Mouse (Mus musculus) lung, embryonic 14.5 days (tissue): ENCODE measurements around the gene Tns4. TPM values are rescaled to one million over a fixed set of nuclear protein-coding genes. Genes with fewer than 3 reads are reported as not detected.

Experiments
- ATAC-seq: fragments of 200-750 bp; cut with Nextera tagmentation; 2 replicates; pipeline ENCODE4 v1.8.0; 2017; ENCODE audit warnings: mild to moderate bottlenecking, moderate TSS enrichment, moderate library complexity; ENCODE audit not compliant: insufficient read depth
- DNase-seq: peaks from one replicate; pipeline ENCODE4 v3.0.0-alpha.2; 2015
- H3K27ac ChIP-seq: fragments of 300-500 bp; sonication (generic); 2 replicates; pipeline ENCODE4 v1.5.1; 2014; ENCODE audit warnings: low read depth, mild to moderate bottlenecking, moderate library complexity
- H3K27me3 ChIP-seq: fragments of 300-500 bp; sonication (generic); 2 replicates; pipeline ENCODE4 v1.6.1; 2014; ENCODE audit warnings: low read length, control low read depth; ENCODE audit not compliant: insufficient read depth
- H3K36me3 ChIP-seq: fragments of 300-500 bp; sonication (generic); 2 replicates; pipeline ENCODE4 v1.6.1; 2014; ENCODE audit warnings: control low read depth; ENCODE audit not compliant: insufficient read depth
- H3K4me1 ChIP-seq: fragments of 300-500 bp; sonication (generic); 2 replicates; pipeline ENCODE4 v1.6.1; 2014; ENCODE audit warnings: antibody characterized with exemption, control low read depth; ENCODE audit not compliant: insufficient read depth
- H3K4me2 ChIP-seq: fragments of 300-500 bp; sonication (generic); 2 replicates; pipeline ENCODE4 v1.6.1; 2014; ENCODE audit warnings: mild to moderate bottlenecking
- H3K4me3 ChIP-seq: fragments of 300-500 bp; sonication (generic); 2 replicates; pipeline ENCODE4 v1.5.1; 2014; ENCODE audit warnings: low read depth, low read length
- H3K9ac ChIP-seq: fragments of 300-500 bp; sonication (generic); 2 replicates; pipeline ENCODE4 v1.6.1; 2014
- H3K9me3 ChIP-seq: fragments of 300-500 bp; sonication (generic); 2 replicates; pipeline ENCODE4 v1.6.1; 2016; ENCODE audit warnings: low read depth, low read length, control low read depth
- CTCF ChIP-seq: IDR thresholded peaks from 2 replicates; pipeline ENCODE4 v1.5.1; 2016; ENCODE audit warnings: antibody characterized with exemption, low read depth
- WGBS: fragments of 180-500 bp; shearing (Covaris S2); extraction: QIAGEN DNeasy Blood & Tissue Kit; methylation state at CpG from one replicate; pipeline ENCODE4 v1.1.7; 2014; 5-methylcytosine and 5-hydroxymethylcytosine counted together
- polyA plus RNA-seq: library from polyadenylated mRNA; unstranded; fragments of >200 nt; fragmentation: Nextera tagmentation; extraction: Ambion mirVana; gene quantifications from 2 replicates; pipeline ENCODE4 v1.2.1, GENCODE M21; 2014

The Tns4 gene
- polyA plus RNA-seq, 1 experiment from 2014 or later: 0.47 TPM

DNA sequence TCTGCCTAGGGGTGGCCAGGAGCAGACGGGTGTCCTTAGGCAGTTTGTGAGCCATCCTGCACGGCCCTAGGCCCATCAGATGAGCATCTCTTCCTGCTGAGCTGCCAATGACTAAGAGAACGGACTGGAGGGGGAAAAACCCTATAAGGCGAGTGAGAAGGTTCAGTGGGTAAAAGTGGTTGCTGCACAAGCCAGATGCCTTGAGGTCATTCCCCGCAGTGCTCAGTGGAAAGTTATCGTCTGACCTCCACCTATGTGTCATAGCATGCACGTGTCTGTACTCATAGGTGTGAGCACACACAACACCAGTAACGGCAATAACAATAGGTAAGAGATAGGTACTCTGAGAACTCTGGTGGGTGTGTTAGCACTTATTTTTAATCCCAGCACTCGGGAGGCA lies 9.8 kb upstream of the Tns4 start:
- TF ChIP-seq CTCF: no peak
- H3K9me3 ChIP-seq: no peaks in the 10 kb centered on the region
- DNase-seq: no peak
- H3K4me1 ChIP-seq: no peaks in the 10 kb centered on the region; the same call in 1 of the 2 replicates
- H3K9ac ChIP-seq: no peak overlapping the region
- ATAC-seq: no peak
- no peaks in the 10 kb centered on the region for H3K27me3 ChIP-seq
- WGBS: 95% methylated on average over 9 of the region's 9 CpGs
- H3K4me2 ChIP-seq: no peak overlapping the region
- no peak overlapping the region for H3K4me3 ChIP-seq
- H3K27ac ChIP-seq: no peak overlapping the region
- H3K36me3 ChIP-seq: no peaks in the 10 kb centered on the region

DNA sequence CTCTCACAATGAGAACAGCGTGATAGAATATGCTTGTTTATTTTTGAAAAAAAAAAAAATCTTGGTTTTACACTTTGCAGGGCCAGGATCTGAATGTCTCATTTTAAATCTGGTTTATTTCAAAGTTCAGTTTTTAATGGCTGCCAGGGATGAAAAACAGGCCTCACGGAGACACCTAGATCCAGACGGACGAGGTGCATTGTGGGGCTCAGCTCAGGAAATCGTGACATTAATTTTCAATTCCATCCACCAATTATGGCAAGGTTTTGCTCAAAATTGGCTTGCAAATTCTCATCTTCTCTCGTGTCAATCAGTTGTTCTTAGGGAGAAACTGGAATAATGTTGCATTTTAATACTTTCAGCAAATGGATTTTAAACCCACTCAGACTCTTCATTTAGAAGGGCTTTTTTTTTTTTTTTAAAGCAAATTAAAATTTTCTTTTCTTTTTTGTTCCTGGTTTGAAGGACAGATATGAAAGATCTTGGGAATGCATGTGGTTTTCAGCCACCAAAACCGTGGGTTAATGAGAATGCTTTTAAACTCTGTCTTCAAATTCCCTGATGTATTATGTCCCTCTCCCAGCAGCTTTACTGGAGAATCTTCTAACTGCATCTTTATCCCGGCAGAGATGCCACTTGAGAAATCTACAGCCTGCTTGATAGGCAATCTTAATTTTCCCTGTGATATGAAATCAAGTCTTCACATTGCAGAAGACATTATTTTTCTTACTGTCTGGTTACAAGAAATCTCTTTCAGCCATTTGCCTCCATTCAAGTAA lies 8.1 kb upstream of the Tns4 start:
- no peaks in the 10 kb centered on the region for H3K9me3 ChIP-seq
- DNase-seq (no peak), ATAC-seq (no peak)
- H3K4me3 ChIP-seq: no peak overlapping the region
- H3K36me3 ChIP-seq: no peaks in the 10 kb centered on the region
- H3K4me2 ChIP-seq: no peak overlapping the region
- WGBS: 71% methylated on average over 8 of the region's 8 CpGs
- H3K27me3 ChIP-seq: no peaks in the 10 kb centered on the region
- H3K27ac ChIP-seq: no peak overlapping the region
- H3K9ac ChIP-seq: no peak overlapping the region
- no peaks in the 10 kb centered on the region; the same call in 1 of the 2 replicates for H3K4me1 ChIP-seq
- TF ChIP-seq CTCF: no peak

DNA sequence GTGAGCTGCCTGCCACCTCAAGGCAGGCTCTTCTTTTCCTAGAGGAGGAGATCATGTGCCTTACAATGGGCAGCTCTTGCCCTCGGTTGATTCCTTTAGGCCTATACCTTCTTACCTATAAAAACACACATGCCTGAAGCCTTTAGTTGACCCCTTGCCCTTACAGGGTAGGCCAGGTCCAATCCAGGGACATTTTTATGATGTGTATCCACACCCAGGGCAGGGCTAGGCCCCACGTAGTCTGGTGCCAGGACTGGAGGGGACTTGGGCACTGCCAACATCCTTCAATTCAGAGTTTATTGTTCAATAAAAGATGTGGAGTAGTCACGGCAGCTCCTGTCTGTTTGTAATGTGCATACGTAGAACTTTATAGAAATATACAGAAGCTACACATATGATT lies 7.3 kb upstream of the Tns4 start:
- Histone ChIP-seq H3K27me3 (no peaks in the 10 kb centered on the region), H3K4me3 (no peak overlapping the region), H3K27ac (no peak overlapping the region), H3K9me3 (no peaks in the 10 kb centered on the region), H3K4me2 (no peak overlapping the region), H3K36me3 (no peaks in the 10 kb centered on the region), H3K4me1 (no peaks in the 10 kb centered on the region; the same call in 1 of the 2 replicates), H3K9ac (no peak overlapping the region)
- no peak for ATAC-seq
- DNase-seq: no peak
- no peak for TF ChIP-seq CTCF
- 72% methylated on average over 4 of the region's 4 CpGs for WGBS

DNA sequence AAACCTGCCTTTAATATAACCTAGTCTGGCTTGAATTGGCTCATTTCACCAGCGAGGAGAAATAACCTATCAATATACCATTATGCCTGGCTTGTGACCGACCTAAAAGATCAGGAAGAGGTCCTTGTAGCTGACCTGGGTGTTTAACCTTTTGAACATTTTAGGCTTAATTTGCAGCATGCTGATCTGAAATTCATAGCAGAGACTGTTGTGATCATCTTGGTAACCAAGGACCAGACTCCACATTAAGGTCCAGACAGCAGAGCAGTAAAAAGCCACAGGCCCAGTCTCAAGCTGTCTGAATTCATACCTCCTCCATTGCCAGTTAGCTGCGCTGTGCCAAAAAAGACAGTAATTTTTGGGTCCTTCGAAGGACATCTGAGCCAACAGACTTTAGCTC lies 6.7 kb upstream of the Tns4 start:
- TF ChIP-seq CTCF: no peak
- H3K4me2 ChIP-seq: no peak overlapping the region
- ATAC-seq: no peak
- H3K9me3 ChIP-seq: no peaks in the 10 kb centered on the region
- H3K27me3 ChIP-seq: no peaks in the 10 kb centered on the region
- H3K27ac ChIP-seq: no peak overlapping the region
- H3K4me1 ChIP-seq: no peaks in the 10 kb centered on the region; the same call in 1 of the 2 replicates
- 87% methylated on average over 4 of the region's 4 CpGs for WGBS
- no peak overlapping the region for H3K4me3 ChIP-seq
- no peak overlapping the region for H3K9ac ChIP-seq
- DNase-seq: no peak
- no peaks in the 10 kb centered on the region for H3K36me3 ChIP-seq

DNA sequence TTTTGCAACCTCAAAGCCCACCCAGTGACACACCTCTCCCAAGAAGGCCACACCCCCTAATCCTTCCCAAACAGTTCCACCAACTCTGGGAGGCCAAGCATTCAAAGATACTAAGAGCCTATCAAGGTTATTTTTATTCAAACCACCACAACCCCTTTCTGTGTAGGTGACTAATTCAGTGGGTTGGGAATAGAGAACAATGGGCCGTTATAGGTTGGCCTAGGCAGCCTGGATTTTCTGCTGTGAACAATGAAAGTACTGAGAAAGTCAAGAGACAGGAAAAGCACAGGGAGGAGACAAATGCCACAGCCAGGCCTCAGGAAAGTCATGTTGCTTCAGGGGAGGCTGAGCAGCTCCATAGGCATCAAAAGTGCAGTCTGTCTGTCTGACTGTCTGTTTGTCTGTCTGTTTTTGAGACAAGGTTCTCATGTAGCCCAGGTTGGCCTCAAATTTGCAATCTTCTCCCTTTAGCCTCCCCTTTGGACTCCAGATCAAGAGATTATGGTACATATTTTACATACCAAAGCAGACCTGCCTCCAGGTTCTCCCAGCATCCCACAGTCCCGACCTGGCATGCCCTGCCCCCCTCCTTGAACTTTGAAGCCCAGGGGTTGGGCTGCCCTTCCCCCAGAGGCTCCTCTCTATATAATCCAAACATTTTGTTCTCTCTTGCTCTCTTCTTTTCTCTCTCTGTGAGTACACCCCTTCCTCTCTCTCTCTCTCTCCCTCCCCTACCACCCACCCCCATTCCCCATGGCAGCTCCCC lies 6.0 kb upstream of the Tns4 start:
- no peak for TF ChIP-seq CTCF
- no peaks in the 10 kb centered on the region for H3K36me3 ChIP-seq
- ATAC-seq (no peak), DNase-seq (no peak)
- H3K9me3 ChIP-seq: no peaks in the 10 kb centered on the region
- H3K4me2 ChIP-seq: no peak overlapping the region
- no peaks in the 10 kb centered on the region for H3K27me3 ChIP-seq
- H3K9ac ChIP-seq: no peak overlapping the region
- 50% methylated on average over 2 of the region's 2 CpGs for WGBS
- no peak overlapping the region for H3K27ac ChIP-seq
- no peak overlapping the region for H3K4me3 ChIP-seq
- no peaks in the 10 kb centered on the region; the same call in 1 of the 2 replicates for H3K4me1 ChIP-seq

DNA sequence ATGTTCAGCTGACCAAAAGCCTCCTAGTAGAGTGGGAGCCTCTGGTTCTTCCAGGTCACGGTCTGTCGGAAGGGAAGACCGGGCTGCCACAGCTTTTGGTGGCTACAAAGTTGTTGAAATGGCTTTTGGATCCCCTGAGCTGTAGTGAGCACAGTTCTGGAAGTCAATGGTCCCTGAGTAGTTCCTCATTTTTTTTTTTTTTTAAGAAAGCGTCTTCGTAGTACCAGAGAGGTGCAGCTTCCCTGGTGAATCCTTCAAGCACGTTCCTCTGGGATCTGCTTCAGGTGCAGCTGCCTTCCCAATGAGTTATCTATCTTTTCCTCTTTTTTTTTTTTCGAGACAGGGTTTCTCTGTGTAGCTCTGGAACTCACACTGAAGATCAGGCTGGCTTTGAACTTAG lies 4.6 kb upstream of the Tns4 start:
- ATAC-seq: no peak
- 84% methylated on average over 7 of the region's 7 CpGs for WGBS

DNA sequence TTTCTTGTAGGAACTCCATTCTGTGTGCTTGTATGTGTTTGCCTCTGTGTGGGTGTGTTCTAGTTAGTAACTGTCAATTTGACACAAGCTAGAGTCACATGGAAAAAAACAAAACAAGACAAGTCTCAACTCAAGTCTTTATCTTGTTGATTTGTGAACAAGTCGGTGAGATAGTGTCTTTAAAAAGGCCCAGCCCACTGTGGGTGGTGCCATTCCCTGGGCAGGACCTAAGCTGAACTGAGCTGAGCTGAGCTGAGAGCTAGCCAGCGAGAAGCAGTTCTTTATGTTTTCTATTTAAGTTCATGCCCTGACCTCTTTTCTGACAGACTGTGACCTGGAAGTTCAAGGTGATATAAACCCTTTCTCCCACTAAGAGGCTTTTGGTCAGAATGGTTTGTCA lies 2.6 kb upstream of the Tns4 start:
- no peak overlapping the region for H3K27ac ChIP-seq
- H3K36me3 ChIP-seq: no peaks in the 10 kb centered on the region
- 48% methylated on average over 2 of the region's 2 CpGs for WGBS
- ATAC-seq (no peak), DNase-seq (no peak)
- no peak overlapping the region for H3K9ac ChIP-seq
- H3K4me1 ChIP-seq: no peaks in the 10 kb centered on the region
- no peaks in the 10 kb centered on the region for H3K27me3 ChIP-seq
- no peaks in the 10 kb centered on the region for H3K9me3 ChIP-seq
- TF ChIP-seq CTCF: no peak
- no peak overlapping the region for H3K4me3 ChIP-seq
- no peak overlapping the region for H3K4me2 ChIP-seq

More for the DNA sequence above, 4.6 kb upstream of the Tns4 start:
- no peak for DNase-seq
- H3K9ac ChIP-seq: no peak overlapping the region
- H3K4me1 ChIP-seq: no peaks in the 10 kb centered on the region
- no peak for TF ChIP-seq CTCF
- no peak overlapping the region for H3K4me3 ChIP-seq
- no peak overlapping the region for H3K4me2 ChIP-seq
- H3K9me3 ChIP-seq: no peaks in the 10 kb centered on the region
- no peak overlapping the region for H3K27ac ChIP-seq
- H3K36me3 ChIP-seq: no peaks in the 10 kb centered on the region
- H3K27me3 ChIP-seq: no peaks in the 10 kb centered on the region
